Mouse (Mus musculus) heart, postnatal 14 days (tissue): ENCODE data around the gene Reep6. TPM values are rescaled to one million over a fixed set of nuclear protein-coding genes. Genes with fewer than 3 reads are reported as not detected.
A peak's percentile ranks its signal among the peaks of the same experiment; 100 is the strongest.

Experiments
- DNase-seq, 2 experiments: peaks; one replicate each; pipeline ENCODE4 v3.0.0; 2021 to 2022
- intact Hi-C: fragments of 180-260 bp; cut with DNase I; formaldehyde crosslinking; loops from one replicate; pipeline ENCODE4 v1.15.1; 2025
- long read RNA-seq, 2 experiments: library from polyadenylated mRNA; stranded (forward); transcript quantifications; one replicate each; pipeline ENCODE4 v2.0.0; 2021
- total RNA-seq, 2 experiments: library from RNA; stranded (reverse); gene quantifications; 2 replicates each; pipeline ENCODE4 v1.2.3; 2021

Reep6 gene
- total RNA-seq = 1 to 10 TPM; 2.0 to 2.6 TPM
- long read RNA-seq, experiment 1, partial matches to known transcripts = 0 of 3 reads
- long read RNA-seq, experiment 1, other reads (novel, unspliced or antisense) = 0 of 3 reads
- long read RNA-seq, experiment 2, partial matches to known transcripts = 0 of 2 reads
- long read RNA-seq, experiment 2, other reads (novel, unspliced or antisense) = 0 of 2 reads

DNA sequence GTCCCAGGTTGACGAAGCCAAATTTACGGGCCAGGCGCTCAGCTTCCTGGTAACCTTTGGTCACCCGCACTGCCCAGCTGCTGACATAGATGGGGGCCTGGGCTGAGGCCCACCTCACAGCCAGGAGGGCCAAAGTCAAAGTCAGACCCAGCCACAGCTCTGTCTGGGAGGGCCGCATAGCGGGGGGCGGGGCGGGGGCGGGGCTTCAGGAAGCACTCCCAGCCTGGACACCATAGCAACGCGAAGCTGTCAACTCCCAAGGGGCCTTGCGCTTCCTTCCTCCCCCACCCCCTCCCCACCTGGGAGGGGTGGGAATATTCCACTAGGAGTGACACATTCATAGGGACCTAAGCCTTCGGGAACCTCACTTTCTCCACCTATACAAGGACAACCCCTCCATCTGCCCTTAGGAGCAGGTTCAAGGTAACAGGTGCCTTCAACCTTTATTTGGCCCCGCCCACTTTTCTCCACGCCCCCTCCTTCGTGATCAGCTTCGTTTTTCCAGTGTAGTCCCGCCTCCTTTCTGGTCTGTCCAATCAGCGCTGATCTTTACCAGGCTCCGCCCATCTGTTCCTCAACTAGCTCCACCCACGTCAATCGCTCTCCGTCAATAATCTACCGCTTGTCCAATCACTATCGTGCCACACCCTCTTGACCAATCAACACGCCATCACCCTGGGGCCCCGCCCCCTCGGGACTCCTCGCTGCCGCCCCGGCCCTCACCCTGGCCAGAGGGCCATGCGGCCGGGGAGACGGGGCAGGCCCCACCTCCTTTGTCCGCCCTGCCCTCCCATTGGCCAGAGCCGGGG, at the start of gene Reep6, which contains the start of gene Pcsk4:
Reep6 (plus strand) TSS at position 681 of the 809 bp plus-strand sequence.
Pcsk4 (minus strand) TSS at position 226 of the 809 bp plus-strand sequence.
- peak; percentile 91 to 93 for DNase-seq
- intact Hi-C loops = no loop called here

DNA sequence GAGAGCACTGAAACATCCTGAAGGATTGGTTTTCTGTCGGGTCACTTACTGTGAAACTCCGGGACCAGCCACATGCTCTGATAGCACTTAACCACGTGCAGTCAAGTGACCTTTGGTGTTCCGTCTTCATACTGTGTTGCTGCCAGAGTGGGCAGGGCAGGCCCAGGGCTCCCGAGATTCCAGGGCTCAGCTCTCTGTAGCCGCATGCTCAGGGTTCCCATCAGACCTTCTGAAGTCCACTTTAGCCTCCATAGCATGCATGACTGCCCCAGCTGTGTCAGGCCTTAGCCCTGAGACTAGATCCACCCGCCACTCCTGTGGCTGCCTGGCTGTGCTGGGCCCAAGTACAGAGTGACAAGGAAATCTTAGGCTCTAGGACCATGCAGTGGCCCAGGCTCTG, 48.4 kb upstream of the Reep6 start:
- peak in 1 of 2 experiments; percentile 55 for DNase-seq
- intact Hi-C loops = no loop called here

DNA sequence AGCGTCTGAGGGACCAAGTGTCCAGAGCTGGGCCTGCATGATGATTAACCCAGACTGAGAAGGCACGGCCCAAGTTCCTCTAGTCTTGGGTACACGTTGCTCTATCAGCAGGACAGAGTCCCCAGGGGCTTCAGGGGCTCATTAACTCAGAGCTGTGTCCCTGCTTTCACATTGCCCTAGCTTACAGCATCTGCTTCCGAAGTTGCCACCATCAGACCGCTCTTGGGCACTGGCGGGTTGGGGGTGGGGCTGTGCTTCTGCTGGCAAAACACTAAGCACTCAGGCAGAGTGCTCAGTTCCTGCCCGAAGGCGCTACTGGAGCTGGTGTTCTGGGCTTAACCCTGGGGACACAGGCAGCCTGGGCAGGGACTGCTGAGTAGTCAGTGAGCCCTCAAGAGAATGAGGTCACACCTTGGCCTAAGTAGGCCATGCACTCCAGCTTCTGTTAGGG, 47.8 kb upstream of the Reep6 start:
- peak; percentile 48 to 52 for DNase-seq
- intact Hi-C loops = no loop called here

DNA sequence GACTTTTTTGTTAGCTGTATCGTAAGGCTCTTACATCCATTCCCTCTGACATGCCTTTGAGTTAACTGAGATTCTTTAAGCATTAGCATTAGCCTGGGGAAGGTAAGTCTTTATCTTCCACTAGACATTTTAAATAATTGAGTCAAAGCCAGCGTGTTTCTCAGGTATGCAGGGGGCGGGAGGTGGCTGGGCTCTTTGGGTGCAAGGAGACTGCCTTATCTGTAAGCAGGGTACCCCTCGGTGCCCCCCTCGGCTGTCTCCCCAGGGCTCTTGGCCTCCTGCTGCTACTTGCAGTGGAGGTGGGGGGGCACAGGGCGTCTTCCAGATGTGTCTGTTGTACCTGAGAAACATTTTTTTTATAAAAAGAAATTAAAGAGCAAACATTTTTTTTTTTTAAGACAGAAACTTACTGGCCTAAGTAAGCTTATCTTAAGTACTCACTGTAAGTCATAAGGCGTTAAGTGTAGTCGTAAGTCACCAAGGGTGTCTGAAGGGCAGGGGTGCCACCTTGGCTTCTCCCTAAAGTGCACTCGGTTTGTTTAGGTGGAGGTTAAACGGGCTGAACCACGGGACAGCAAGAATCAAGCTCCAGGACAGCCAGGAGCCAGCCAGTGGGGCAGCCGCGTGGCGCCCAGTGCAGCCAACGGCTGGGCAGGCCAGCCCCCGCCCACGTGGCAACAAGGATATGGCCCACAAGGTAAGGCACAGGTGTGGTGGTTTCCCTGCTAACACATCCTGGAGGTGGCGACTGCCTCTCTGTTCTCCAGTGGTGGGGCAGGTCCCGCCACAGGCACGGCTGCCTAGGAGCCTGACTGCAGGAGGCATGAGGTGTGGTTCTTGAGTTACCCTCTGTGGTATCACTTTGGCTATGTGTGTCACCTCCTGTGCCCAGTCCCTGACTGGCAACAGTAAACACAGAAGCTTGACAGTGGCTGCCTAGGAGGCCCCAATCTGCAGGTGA, 47.0 kb upstream of the Reep6 start:
- DNase-seq = no peak
- intact Hi-C loops = no loop called here

DNA sequence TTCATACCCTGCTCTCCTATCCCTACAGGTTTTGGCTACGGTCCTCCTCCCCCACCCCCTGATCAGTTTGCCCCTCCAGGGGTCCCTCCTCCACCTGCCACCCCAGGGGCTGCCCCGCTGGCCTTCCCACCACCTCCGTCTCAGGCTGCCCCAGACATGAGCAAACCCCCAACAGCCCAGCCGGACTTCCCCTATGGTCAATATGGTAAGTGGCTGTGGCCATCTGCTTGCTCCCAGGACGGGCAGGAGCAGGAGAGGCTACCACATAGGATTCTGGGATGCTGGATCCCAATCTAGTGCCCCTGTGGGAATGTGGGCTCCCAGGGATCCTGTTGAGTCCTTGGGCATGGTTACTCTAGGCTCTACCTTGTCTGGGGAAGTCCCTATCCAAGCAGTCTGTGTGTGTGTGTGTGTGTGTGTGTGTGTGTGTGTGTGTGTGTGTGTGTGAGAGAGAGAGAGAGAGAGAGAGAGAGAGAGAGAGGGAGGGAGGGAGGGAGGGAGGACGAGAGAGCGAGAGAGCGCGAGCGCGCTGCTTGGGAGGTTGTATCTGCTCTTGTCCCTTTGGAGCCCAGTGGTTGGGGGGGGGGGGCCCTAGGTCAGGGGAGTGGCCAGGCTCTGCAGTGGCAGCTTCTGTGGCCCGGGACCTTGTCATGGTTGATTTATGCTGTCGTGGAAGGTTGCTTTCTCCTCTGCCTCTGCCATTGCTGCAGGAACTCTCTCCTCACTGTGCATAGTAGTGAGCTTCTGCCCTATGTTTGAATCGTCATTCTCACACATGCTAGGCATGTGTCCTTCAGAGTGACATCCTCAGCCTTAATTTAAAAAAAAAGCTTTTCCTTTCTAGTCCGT, 44.3 kb upstream of the Reep6 start:
- no peak for DNase-seq
- intact Hi-C loops = no loop called here

DNA sequence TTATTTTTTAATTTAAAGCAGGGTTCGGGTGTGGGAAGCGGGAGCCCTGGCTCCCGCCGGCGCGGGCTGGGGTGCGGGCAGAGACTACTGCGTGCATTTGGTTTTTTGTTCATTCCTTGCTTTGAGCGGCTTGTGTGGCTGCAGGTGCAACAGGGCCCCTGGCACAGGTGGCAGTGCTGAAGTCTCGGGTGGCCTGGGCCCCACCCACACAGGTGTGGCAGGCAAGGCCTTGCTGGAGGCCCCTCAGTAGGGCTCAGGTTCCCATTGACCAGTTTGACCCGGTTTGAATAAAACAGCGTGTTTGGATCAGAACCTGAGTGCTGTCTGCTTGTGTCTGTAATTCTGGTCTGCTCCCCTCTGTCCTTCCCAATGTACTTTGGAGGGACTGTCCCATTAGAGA, 41.7 kb upstream of the Reep6 start:
- intact Hi-C loops = no loop called here
- DNase-seq = no peak

DNA sequence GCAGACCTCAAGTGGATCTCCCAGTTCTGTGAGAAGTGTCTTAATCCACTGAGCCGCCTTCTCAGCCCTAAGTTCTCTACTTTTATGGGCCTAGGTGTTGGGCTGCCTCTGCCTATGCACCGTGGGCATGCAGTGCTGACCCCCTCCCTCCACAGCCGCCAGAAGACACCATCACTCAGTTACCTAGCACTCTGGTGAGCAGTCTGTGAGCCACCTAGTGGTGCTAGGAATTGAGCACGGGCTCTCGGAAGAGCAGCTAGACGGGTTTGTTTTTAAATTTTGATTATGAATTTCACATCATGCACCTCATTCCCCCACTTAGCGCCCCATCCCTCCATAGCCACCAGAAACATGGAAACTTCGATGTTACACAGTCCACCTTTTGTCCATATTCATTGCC, 41.1 kb upstream of the Reep6 start:
- intact Hi-C loops = no loop called here
- DNase-seq = no peak

DNA sequence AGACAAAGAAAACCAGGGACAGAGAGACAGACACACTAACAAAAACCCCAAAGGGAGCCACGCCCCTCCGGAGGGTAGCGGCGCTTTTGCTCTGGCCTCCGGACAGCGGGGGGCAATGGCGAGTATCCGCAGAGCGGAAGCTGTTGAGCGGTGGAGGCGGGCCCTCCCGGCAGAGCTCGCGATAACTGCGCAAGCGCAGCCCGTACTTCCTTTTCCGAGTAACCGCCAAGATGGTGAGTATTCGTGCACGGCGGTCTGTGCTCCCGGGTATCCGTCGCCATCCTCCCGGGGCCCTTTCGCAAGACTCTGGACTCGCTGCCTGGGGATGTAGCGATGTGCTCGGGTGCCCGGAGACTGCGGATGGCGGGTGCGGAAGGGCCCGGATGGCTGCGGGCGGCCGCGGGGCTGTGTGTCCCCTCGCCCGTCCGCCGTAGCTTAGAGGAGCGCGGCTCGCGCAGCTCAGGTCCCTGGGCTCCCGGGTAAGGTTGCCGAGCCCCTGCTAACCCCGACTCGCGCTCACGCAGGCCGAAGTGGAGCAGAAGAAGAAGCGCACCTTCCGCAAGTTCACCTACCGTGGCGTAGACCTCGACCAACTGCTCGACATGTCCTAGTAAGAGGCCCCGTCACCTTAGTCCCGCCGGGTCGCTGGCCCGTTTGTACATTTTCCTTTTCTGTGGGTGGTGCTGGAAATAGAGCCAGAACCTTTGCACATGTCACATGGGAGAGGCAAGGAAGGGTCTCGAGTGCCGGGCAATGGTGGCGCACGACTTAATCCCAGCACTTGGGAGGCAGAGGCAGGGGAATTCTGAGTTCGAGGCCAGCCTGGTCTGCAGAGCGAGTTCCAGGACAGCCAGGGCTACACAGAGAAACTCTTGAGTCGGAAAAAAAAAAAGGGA, 37.3 kb upstream of the Reep6 start, which contains the start of gene Rps15:
Rps15 (plus strand) TSS at position 203 of the 896 bp plus-strand sequence.
- DNase-seq = peak; percentile 94 to 96
- intact Hi-C loops = no loop called here

DNA sequence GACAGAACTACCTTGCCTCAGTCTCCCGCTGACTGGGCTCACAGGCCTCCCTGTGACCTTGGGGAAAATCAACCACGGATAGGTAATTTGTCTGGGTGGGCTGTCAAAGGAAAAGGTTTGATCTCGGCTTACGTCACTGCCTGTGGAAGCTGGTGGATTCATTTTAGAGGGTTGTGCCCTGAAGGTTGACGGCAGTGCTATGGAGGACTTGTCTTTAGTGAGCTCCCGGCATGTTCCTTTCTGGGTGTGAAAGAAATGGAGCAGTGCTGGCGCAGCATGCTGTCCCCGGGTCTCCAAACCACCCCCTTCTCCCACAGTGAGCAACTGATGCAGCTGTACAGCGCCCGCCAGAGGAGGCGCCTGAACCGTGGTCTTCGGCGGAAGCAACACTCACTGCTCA, 36.4 kb upstream of the Reep6 start:
- intact Hi-C loops = no loop called here
- no peak for DNase-seq

DNA sequence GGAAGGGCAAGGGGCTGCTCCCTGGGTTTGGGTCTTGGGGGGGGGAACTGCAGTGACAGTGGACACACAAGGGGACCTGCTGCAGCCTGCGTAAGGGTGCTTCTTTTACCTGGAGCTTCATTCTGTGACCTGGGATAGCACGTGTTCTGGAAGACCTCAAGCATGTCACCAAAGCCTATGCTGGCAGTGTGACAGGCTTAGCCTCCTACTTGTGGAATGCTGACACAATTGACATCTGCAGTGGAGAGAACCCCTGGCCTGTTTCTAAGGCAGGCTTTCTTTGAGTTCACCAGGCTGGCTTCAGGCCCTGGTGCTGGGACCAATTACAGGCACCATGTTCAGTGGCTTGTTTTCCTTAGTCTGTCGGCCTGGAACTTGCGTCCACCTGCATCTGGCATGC, 35.4 kb upstream of the Reep6 start:
- intact Hi-C loops = loop anchor here (2.0 kb wide), 1 partner anchor 82 kb away; no protein-coding TSS in a partner anchor
- DNase-seq = no peak

DNA sequence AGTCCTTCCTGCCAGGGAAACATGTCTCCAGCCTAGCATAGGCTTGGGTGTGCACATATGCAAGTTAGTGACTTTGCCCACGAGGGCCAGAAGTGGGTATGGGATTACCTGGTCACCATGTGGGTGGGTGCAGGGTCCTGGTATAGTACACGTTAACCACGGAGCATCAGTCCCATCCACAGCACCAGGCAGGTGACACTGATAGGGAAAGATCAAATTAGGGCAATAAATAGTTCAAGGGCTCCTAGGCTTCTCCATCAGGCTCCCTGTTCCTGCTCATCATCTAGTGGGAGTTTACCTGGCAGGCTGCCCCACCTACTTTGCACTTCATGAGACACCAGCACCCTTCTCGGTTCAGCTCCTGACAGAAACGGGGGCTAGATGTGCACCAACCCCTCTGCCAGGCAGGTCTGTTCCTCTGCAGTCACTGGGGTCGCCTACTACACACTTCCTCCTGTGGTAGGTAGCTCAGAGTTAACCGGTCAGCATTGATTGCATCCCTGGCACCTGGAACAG, 34.9 kb upstream of the Reep6 start:
- intact Hi-C loops = loop anchor here (1.0 to 2.0 kb wide), 2 partner anchors 53 to 82 kb away; partner anchors contain the start of gene Adamtsl5

DNA sequence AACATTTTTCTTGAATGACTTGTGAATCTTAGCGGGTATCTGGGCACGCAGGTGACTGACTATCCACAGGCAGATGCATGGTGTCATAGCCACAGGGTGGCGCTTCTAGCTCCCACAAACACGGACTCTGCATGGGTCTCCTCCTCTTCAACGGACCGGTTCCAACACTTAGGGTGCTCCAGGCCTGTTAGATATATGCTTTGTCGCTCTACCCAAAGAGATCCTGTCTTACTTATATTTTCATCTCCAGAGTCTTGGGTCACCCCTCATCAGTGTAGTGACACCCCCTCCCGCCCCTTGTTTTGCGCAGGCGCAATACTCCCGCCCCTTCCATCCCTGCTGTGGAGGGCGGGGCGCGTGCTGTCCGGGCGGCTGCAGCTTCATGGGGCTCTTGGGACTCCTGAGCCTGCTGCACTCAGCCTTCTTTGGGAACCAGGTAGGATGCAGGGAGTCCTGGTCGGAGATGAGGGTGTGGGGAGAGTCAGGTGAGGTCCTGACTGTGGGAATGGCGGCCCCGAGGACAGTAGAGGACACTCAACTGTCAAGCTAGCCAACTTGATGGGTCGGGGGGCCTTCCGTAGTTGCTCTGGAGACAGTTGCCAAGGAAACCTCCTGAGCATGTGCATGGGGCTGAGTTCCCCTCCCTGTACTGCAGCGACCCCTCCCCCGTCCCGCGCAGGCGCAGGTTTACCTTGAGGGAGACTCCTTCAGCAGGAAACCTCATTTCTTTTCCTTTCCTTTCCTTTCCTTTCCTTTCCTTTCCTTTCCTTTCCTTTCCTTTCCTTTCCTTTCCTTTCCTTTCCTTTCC, 33.9 kb upstream of the Reep6 start, which contains the start of gene Apc2:
Apc2 (plus strand) TSS at position 360 of the 808 bp plus-strand sequence.
- intact Hi-C loops = loop anchor here (1.0 to 2.0 kb wide), 3 partner anchors 23 to 81 kb away; partner anchors contain the start of gene Adamtsl5
- peak; percentile 74 to 78 for DNase-seq

More for the DNA sequence above, 34.9 kb upstream of the Reep6 start:
- no peak for DNase-seq

DNA sequence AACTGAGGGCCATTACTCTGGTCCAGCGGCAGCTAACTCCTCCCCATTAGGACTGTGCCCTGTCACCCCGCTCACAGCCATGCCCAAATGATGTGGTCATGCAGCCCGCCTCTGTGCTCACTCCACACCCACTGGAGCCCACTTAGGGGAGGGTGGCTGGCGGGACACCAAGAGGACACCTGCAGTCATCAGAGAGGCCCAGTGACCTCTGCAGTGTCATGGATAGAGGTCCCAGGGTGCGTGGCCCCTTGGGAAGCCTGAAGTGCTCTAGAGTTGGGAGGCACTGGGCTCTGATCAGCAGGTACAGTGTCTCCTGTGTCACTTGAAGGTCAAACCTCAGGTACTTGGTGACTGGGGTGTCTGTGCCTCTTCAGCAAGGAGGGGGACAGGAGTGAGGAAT, 32.9 kb upstream of the Reep6 start:
- intact Hi-C loops = loop anchor here (2.0 kb wide), 1 partner anchor 22 kb away; no protein-coding TSS in a partner anchor
- DNase-seq = no peak

DNA sequence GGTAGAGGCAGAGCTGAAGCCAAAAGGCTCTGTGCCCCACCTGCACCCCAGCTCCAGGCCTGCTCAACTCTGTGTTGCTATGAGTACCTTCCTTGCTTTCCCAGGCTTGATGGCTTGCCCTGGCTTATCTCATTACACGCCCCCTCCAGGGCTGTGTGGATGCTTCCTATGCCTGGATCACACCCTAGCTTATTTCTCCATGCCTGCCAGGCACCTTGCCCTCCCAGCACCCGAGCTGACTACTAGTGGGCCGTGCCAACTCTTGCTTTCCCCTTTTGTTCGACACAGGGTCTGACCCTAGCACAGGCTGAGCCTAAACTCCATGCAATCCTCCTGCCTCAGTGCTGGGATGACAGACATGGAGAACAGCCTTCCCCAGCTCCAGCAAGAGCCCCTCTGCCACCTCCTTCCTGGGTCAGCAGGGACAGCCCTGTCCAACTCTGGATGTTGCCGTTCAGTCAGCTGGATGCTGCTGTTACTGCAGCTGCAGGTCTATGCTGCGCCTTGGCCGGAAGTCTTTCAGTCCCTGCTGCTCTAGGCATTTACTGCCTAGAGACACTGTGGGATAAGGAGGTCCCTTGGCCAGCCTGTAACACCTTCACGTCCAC, 32.1 kb upstream of the Reep6 start:
- no peak for DNase-seq
- intact Hi-C loops = loop anchor here (2.0 kb wide), 1 partner anchor 21 kb away; no protein-coding TSS in a partner anchor

DNA sequence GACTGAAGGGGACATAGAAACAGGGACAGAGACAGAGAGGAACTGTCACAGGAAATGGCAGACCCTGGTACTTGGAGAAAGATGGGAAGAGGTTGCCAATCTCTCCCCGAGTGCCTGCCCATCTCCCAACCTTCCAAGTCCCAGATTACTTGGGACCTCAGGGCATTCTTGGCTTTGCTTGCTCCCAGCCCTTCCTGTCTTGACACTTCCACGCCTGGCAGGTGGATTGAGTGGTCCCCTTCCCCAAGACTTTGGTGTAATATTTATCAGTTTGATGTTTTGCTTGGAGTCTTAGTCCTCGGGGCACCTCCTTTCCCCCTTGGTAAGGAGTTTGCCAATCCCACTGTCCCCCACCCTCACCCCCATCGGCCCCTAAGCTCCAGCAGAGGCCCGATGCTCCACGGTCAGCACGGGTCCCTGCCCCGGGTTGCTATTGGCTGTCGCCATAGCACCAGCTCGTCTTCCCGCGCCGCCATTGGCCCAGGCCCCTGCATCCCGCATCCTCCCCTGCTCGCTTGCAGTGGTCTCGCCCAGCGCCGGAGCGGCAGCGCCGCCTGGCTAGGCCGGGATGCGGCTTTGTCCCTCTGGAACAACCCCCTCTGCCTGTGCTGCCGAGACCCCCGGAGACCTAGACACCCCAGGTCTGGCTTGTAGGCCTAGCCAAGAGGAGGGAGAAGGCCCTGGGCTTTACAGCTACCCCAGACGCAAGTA, 31.0 kb upstream of the Reep6 start:
- intact Hi-C loops = no loop called here

DNA sequence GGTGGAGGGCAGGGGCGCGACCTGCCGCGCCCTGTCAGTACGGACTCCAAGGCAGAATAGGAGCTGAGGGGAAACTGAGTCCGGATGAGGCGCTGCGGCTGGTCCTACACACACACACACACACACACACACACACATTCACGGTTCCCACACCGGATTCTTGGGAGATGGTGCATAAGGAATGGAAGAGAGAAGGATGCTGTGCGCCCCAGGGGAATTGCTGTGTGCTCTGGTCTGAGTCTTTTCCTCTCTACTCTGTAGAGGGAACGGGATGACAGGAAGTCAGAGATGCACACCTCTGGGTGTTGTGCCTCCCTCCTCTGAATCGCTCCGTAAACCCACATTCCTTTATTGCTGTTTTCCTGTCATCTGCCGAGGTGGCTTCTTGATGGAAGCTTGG, 30.5 kb upstream of the Reep6 start:
- DNase-seq = no peak
- intact Hi-C loops = no loop called here

More for the DNA sequence above, 31.0 kb upstream of the Reep6 start:
- DNase-seq = peak; percentile 62 to 73
